Mouse (Mus musculus) intestine, embryonic 16.5 days (tissue): ENCODE data around the gene Gm973. TPM values are rescaled to one million over a fixed set of nuclear protein-coding genes. Genes with fewer than 3 reads are reported as not detected.
"Not testable (repeated sequence)": the region's sequence is repeated elsewhere in the genome, so short reads cannot be mapped to it uniquely, and the experiment has no call there.

Experiments used
- ATAC-seq: fragments of 200-750 bp; cut with Nextera tagmentation; 2 replicates; pipeline ENCODE4 v1.8.0; 2017; ENCODE audit warnings: moderate TSS enrichment, moderate library complexity
- H3K27ac ChIP-seq: fragments of 300-500 bp; sonication (generic); 2 replicates; pipeline ENCODE4 v1.5.1; 2014; ENCODE audit warnings: mild to moderate bottlenecking, low read length
- H3K27me3 ChIP-seq: fragments of 300-500 bp; sonication (generic); replicated peaks from 2 replicates; pipeline ENCODE4 v1.6.1; 2014; ENCODE audit warnings: low read length, control low read depth, mixed read lengths; ENCODE audit not compliant: control insufficient read depth, insufficient read depth
- H3K36me3 ChIP-seq: fragments of 300-500 bp; sonication (generic); 2 replicates; pipeline ENCODE4 v1.6.1; 2014; ENCODE audit warnings: low read length, control low read depth; ENCODE audit not compliant: control insufficient read depth, insufficient read depth
- H3K4me1 ChIP-seq: fragments of 300-500 bp; sonication (generic); 2 replicates; pipeline ENCODE4 v1.6.1; 2014; ENCODE audit warnings: low read length, control low read depth, mixed read lengths; ENCODE audit not compliant: control insufficient read depth, insufficient read depth
- H3K4me2 ChIP-seq: fragments of 300-500 bp; sonication (generic); 2 replicates; pipeline ENCODE4 v1.6.1; 2014; ENCODE audit warnings: low read depth, low read length, control low read depth
- H3K4me3 ChIP-seq: fragments of 300-500 bp; sonication (generic); 2 replicates; pipeline ENCODE4 v1.5.1; 2014; ENCODE audit warnings: mild to moderate bottlenecking, low read length
- H3K9ac ChIP-seq: fragments of 300-500 bp; sonication (generic); 2 replicates; pipeline ENCODE4 v1.6.1; 2014; ENCODE audit warnings: low read depth, low read length
- H3K9me3 ChIP-seq: fragments of 300-500 bp; sonication (generic); 2 replicates; pipeline ENCODE4 v1.6.1; 2016; ENCODE audit warnings: low read length, control low read depth; ENCODE audit not compliant: control insufficient read depth
- WGBS: fragments of 180-500 bp; shearing (Covaris S2); extraction: QIAGEN DNeasy Blood & Tissue Kit; methylation state at CpG from one replicate; pipeline ENCODE4 v1.1.7; 2014; 5-methylcytosine and 5-hydroxymethylcytosine counted together
- polyA plus RNA-seq: library from polyadenylated mRNA; unstranded; fragments of >200 nt; fragmentation: Nextera tagmentation; extraction: Ambion mirVana; gene quantifications from 2 replicates; pipeline ENCODE4 v1.2.1, GENCODE M21; 2015

The Gm973 gene
- polyA plus RNA-seq, 1 experiment from 2014 or later: 0.49 TPM

GRCm38 (mm10) chr1:59646502-59646901, 130.4 kb downstream of the Gm973 start:
- not testable (repeated sequence) for H3K4me3 ChIP-seq, H3K9me3 ChIP-seq, H3K36me3 ChIP-seq, H3K9ac ChIP-seq, H3K4me1 ChIP-seq, H3K27ac ChIP-seq, H3K4me2 ChIP-seq, ATAC-seq, H3K27me3 ChIP-seq
- WGBS: 90% methylated on average over 2 of the region's 2 CpGs

DNA sequence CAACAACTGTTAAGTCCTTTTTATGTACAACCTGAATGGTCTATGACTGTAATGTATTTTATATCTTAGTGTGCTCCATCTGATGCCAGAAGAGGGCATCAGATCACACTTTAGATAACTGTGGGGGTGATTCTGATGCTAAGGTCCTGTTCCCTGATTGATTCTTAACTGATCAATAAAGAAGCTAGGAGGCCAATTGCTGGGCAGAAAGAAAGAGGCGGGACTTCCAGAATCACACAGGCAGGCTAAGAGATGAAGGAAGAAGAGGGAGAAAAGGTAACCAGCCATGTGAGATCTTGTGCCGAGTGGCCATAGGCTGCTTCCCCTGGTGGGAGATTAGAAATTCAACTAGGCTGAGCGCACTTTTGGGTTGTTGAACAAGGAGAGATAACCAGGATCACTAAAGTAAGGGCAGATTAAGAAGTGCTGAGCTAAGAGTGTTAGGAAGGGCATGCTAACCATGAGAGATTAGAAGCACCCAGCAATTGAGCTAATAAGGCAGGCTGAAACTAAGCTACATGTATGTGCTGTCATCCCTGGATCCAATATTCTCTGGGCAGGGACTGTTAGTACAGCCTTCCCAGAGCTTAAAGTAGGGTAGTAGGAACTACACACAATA, 135.2 kb downstream of the Gm973 start:
- H3K9me3 ChIP-seq: no peaks in the 10 kb centered on the region
- no peak overlapping the region for H3K9ac ChIP-seq
- H3K4me3 ChIP-seq: no peak overlapping the region
- H3K27me3 ChIP-seq: no peaks in the 10 kb centered on the region
- no peak for ATAC-seq
- H3K27ac ChIP-seq: no peak overlapping the region
- H3K4me2 ChIP-seq: no peak overlapping the region
- 91% methylated on average over 3 of the region's 3 CpGs for WGBS
- no peaks in the 10 kb centered on the region; the same call in 1 of the 2 replicates for H3K36me3 ChIP-seq
- H3K4me1 ChIP-seq: no peaks in the 10 kb centered on the region

- Histone ChIP-seq H3K4me2 (no peak overlapping the region), H3K36me3 (no peaks in the 10 kb centered on the region; the same call in 1 of the 2 replicates), H3K27me3 (no peaks in the 10 kb centered on the region), H3K4me3 (no peak overlapping the region), H3K27ac (no peak overlapping the region), H3K9ac (no peak overlapping the region), H3K9me3 (no peaks in the 10 kb centered on the region), H3K4me1 (no peaks in the 10 kb centered on the region)
- no peak for ATAC-seq
- 91% methylated on average over 3 of the region's 3 CpGs for WGBS
Observed at GRCm38 (mm10) chr1:59653243-59653911, 137.3 kb downstream of the Gm973 start.

GRCm38 (mm10) chr1:59656244-59657171, 140.4 kb downstream of the Gm973 start:
- no peak for ATAC-seq
- no peak overlapping the region for H3K4me3 ChIP-seq
- no peaks in the 10 kb centered on the region for H3K4me1 ChIP-seq
- H3K27ac ChIP-seq: no peak overlapping the region
- no peak overlapping the region for H3K4me2 ChIP-seq
- 80% methylated on average over 7 of the region's 7 CpGs for WGBS
- H3K27me3 ChIP-seq: no peaks in the 10 kb centered on the region
- no peak overlapping the region for H3K9ac ChIP-seq
- no peaks in the 10 kb centered on the region; the same call in 1 of the 2 replicates for H3K36me3 ChIP-seq
- no peaks in the 10 kb centered on the region for H3K9me3 ChIP-seq

DNA sequence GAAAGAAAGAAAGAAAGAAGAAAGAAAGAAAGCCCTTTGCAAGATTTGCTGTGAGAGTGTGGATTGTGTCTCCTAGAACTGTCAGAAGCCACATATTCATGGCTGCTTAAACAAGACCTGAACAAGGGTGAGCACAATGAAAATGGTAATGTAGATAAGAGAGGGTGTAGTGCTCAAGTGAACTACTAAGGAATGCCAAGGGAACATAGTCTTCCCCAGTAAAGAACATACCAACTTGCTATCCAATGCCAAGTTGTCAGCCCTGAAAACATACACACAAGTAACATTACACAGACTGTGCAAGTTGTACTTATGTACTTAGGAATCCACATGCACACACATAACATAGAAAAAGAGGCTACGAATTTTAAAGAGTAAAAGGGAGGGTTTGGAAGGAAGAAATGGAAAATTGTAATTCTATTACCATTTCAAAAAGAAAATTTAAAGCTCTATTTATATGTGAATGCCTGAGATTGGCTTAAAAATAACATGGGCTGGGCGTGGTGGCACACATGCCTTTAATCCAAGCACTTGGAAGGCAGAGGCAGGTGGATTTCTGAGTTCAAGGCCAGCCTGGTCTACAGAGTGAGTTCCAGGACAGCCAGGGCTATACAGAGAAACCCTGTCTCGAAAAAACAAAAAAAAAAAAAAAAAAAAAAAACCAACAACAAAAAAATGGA, 147.5 kb downstream of the Gm973 start:
- no peaks in the 10 kb centered on the region for H3K27me3 ChIP-seq
- no peak overlapping the region for H3K9ac ChIP-seq
- H3K36me3 ChIP-seq: no peaks in the 10 kb centered on the region
- no peak overlapping the region for H3K27ac ChIP-seq
- no peak overlapping the region for H3K4me2 ChIP-seq
- H3K4me1 ChIP-seq: peaks cover 6% of the 10 kb centered on the region
- ATAC-seq: no peak
- H3K4me3 ChIP-seq: no peak overlapping the region
- H3K9me3 ChIP-seq: no peaks in the 10 kb centered on the region
- WGBS: 79% methylated on average over 2 of the region's 3 CpGs

- Histone ChIP-seq H3K4me1 (peaks cover 12% of the 10 kb centered on the region), H3K9ac (no peak overlapping the region; the same call in 1 of the 2 replicates), H3K36me3 (no peaks in the 10 kb centered on the region), H3K4me2 (no peak overlapping the region), H3K27ac (no peak overlapping the region), H3K27me3 (no peaks in the 10 kb centered on the region), H3K9me3 (no peaks in the 10 kb centered on the region), H3K4me3 (no peak overlapping the region)
- no peak for ATAC-seq
- 72% methylated on average over 2 of the region's 2 CpGs for WGBS
Observed at GRCm38 (mm10) chr1:59668871-59669270, 152.8 kb downstream of the Gm973 start.

GRCm38 (mm10) chr1:59669962-59670630, 154.0 kb downstream of the Gm973 start:
- peak overlapping the region; percentile 96 for H3K9ac ChIP-seq
- peak overlapping the region; percentile 99 for H3K4me3 ChIP-seq
- peak overlapping the region; percentile 93 for H3K27ac ChIP-seq
- no peaks in the 10 kb centered on the region for H3K9me3 ChIP-seq
- no peaks in the 10 kb centered on the region for H3K36me3 ChIP-seq
- H3K4me1 ChIP-seq: peaks cover 12% of the 10 kb centered on the region
- H3K27me3 ChIP-seq: no peaks in the 10 kb centered on the region
- WGBS: under 1% methylated on average over 39 of the region's 54 CpGs
- ATAC-seq: peak; percentile 81
- H3K4me2 ChIP-seq: peak overlapping the region; percentile 51

GRCm38 (mm10) chr1:59670641-59671168, 154.6 kb downstream of the Gm973 start, which contains the start of gene Sumo1:
TSS of gene Sumo1 (minus strand) at chr1:59670834.
- no peaks in the 10 kb centered on the region for H3K36me3 ChIP-seq
- H3K4me3 ChIP-seq: peak within 1 kb of the TSS; percentile 99
- ATAC-seq: peak; percentile 95
- H3K4me2 ChIP-seq: peak within 1 kb of the TSS; percentile 70
- H3K27ac ChIP-seq: peak within 1 kb of the TSS; percentile 93
- H3K27me3 ChIP-seq: no peaks in the 10 kb centered on the region
- peaks cover 12% of the 10 kb centered on the region for H3K4me1 ChIP-seq
- WGBS: under 1% methylated on average over 36 of the region's 36 CpGs
- peak within 1 kb of the TSS; percentile 96 for H3K9ac ChIP-seq
- H3K9me3 ChIP-seq: no peaks in the 10 kb centered on the region
